Mouse (Mus musculus) liver, adult 2 months (tissue): ENCODE measurements around the gene Zfp451.

Source experiments
- CTCF ChIP-seq: fragments of 200-500 bp; IDR thresholded peaks from 2 replicates; pipeline ENCODE4 v1.5.1; 2011; ENCODE audit warnings: low read depth, low read length, control low read depth
- POLR2A ChIP-seq: fragments of 200-500 bp; IDR thresholded peaks from 2 replicates; pipeline ENCODE4 v1.6.1; 2011; ENCODE audit warnings: low read length, control low read depth; ENCODE audit not compliant: insufficient read depth; ENCODE audit errors: extremely low read depth

- TF ChIP-seq CTCF (no peak), POLR2A (no peak)
Measured at GRCm38 (mm10) chr1:33754089-33754488, 60.3 kb downstream of the Zfp451 start.
